Mouse (Mus musculus) bone marrow macrophage, adult 2 months (primary cell): ENCODE measurements around the gene Med13l.

ENCODE experiments used
- CTCF ChIP-seq: IDR thresholded peaks from 2 replicates; pipeline ENCODE4 v1.5.1; 2012; ENCODE audit warnings: low read depth, mild to moderate bottlenecking, low read length, moderate library complexity
- POLR2A ChIP-seq: IDR thresholded peaks from 2 replicates; pipeline ENCODE4 v1.6.1; 2012; ENCODE audit warnings: mild to moderate bottlenecking, low read depth, low read length, borderline replicate concordance

DNA sequence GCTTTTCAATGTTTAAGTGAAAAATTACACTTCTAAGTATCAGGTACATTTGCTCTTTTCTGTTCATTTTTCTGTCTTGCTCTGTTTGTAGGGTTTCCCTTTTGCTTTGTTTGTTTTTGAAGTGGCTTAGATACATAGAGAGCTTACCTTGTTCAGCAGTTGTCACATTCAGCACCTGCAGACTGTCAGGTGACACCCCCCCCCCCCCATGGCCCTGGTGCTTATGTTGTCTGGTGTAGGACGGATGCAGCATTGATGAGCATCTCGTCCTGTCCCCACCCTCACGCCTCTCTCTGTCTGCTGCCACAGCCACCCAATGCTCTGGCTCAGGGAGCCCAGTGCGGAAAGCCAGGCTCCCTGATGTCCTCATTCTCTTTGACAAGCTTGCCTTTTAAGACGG, 101.3 kb downstream of the Med13l start:
- TF ChIP-seq CTCF (no peak), POLR2A (no peak)
